Mouse (Mus musculus) layer of hippocampus, adult 2 months (tissue): ENCODE measurements at regions not wholly inside any gene's neighbourhood (a gene's known extent, or its start where the extent isn't known, plus 50 kb on each side); places are given as distances from the start of the nearest gene placed in this dataset.
"Not testable (repeated sequence)": the region's sequence is repeated elsewhere in the genome, so short reads cannot be mapped to it uniquely, and the experiment has no call there.

Source experiments
- DNase-seq, 2 experiments: peaks; one replicate each; pipeline ENCODE4 v3.0.0; 2022; ENCODE audit warnings: low spot score in 2 of 2
- H3K27ac ChIP-seq: fragments of 200-600 bp; 2 replicates; pipeline ENCODE4 v1.8.1; 2022
- H3K4me3 ChIP-seq: fragments of 200-600 bp; 2 replicates; pipeline ENCODE4 v1.8.1; 2022; ENCODE audit warnings: mild to moderate bottlenecking
- CTCF ChIP-seq: fragments of 200-600 bp; conservative IDR thresholded peaks from 2 replicates; pipeline ENCODE4 v1.8.1; 2022; ENCODE audit warnings: antibody characterized with exemption, mild to moderate bottlenecking, moderate library complexity

DNA sequence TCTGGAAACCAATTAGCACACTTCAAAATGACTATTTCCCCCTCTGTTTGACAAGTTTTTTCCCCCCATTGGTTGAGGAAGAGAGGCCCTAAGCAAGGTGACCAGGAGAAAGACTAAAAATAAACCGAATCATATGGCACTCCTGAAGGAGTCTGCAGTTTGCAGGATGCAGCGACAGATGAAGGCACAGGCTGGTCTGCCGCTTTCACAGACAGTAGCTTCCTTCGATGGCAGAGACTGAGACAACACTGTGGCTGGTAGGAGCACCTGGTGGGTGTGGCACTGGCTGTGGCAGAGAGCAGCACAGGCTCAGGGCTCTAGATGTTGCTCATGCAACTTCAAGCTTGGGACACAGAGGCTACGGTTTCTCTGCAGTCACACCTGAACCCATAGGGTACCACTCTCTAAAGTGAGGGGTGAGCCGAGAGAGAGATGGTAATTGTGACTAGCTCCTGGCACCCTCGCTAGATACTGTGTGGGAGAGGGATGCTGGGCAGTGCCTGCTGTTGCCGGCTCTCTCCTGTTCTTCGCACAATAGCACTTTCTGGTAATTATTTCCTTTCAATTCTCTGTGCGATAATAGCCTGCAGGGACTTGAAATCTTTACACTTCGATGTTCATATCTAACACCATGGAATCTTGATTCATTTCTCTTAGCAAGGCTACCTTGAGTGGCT is 88.7 kb upstream of the Myt1l start:
- TF ChIP-seq CTCF, result no peak
- DNase-seq, result peak; percentile 39 to 44
- H3K4me3 ChIP-seq, result no peak overlapping the region
- H3K27ac ChIP-seq, result no peak overlapping the region

DNA sequence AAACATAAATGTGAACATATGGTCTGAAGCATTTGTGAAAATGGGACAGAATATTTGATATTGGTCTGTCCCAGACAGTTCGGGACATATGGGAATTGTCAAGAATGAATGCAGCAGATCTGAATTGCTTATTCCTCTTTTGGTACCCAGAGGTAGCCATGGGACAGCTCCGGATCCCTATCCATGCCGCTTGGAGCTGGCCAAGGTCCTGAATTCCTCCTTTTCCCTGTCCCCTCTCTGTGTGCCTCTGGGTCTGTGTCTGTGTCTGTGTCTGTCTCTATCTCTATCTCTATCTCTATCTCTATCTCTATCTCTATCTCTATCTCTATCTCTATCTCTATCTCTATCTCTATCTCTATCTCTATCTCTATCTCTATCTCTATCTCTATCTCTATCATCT is 63.0 kb upstream of the Myt1l start:
- H3K27ac ChIP-seq, DNase-seq, H3K4me3 ChIP-seq: not testable (repeated sequence)
